Mouse (Mus musculus) left cerebral cortex, postnatal 36 days (tissue): ENCODE results near the gene P3h3. TPM values are rescaled to one million over a fixed set of nuclear protein-coding genes. Genes with fewer than 3 reads are reported as not detected.

Experiments
- DNase-seq, 2 experiments: peaks; one replicate each; pipeline ENCODE4 v3.0.0; 2021 to 2022; ENCODE audit warnings: low spot score in 2 of 2, mixed read lengths in 1 of 2
- intact Hi-C: fragments of 180-260 bp; cut with DNase I; formaldehyde crosslinking; loops from one replicate; pipeline ENCODE4 v1.15.1; 2025
- total RNA-seq, 2 experiments: library from RNA; stranded (reverse); gene quantifications; 2 replicates each; pipeline ENCODE4 v1.2.3; 2021

Gene P3h3
- total RNA-seq, 2 experiments from 2014 or later, result 12.6 to 37.2 TPM

GRCm38 (mm10) chr6:124796200-124796599 lies 61.4 kb downstream of the P3h3 start:
- intact Hi-C loops, result no loop called here
- DNase-seq, result no peak

- DNase-seq, result no peak
- intact Hi-C loops, result no loop called here
Measured at GRCm38 (mm10) chr6:124795781-124796180, 61.8 kb downstream of the P3h3 start.

DNA sequence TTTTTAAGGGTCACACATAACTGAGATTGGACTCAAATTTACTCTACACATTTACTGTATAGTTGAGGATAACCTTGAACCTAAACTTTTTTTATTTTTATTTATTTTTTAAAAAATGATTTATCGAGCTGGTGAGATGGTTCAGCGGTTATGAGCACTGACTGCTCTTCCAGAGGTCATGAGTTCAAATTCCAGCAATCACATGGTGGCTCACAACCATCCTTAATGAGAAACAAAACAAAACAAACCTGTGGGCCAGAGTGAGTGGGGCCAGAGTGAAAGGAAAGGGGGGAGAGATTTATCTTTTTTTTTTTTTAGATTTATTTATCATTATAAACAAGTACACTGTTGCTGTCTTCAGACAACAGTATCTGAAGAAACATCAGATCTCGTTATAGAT lies 65.6 kb downstream of the P3h3 start:
- intact Hi-C loops, result no loop called here
- no peak for DNase-seq

Other genes with a start within 250 kb of the P3h3 start
- under 1 TPM in 1 of 2 experiments, not detected in 1; 0.32 TPM for gene C1s2, start 221.7 kb downstream of the P3h3 start, total RNA-seq
- gene Lpcat3, start 194.7 kb downstream of the P3h3 start, total RNA-seq, result 10 to 100 TPM; 20.9 to 23.0 TPM
- gene Emg1, start 145.6 kb downstream of the P3h3 start, total RNA-seq, result 10 to 100 TPM; 41.8 to 45.9 TPM
- 100 to 1,000 TPM; 113 to 127 TPM for gene Phb2, start 145.4 kb downstream of the P3h3 start, total RNA-seq
- 1 to 10 TPM; 3.7 to 6.6 TPM for gene Ptpn6, start 119.0 kb downstream of the P3h3 start, total RNA-seq
- 100 to 1,000 TPM; 285 to 313 TPM for gene Grcc10, start 116.4 kb downstream of the P3h3 start, total RNA-seq
- gene Gm45234, start 101.7 kb downstream of the P3h3 start, total RNA-seq, result not detected
- gene Atn1, start 101.2 kb downstream of the P3h3 start, total RNA-seq, result 100 to 1,000 TPM; 162 to 175 TPM
- 1,000 to 10,000 TPM; 1,042 to 1,110 TPM for gene Eno2, start 88.1 kb downstream of the P3h3 start, total RNA-seq
- gene Lrrc23, start 78.0 kb downstream of the P3h3 start, total RNA-seq, result 1 to 10 TPM; 1.7 to 1.8 TPM
- 1 to 10 TPM; 4.9 TPM for gene Spsb2, start 49.1 kb downstream of the P3h3 start, total RNA-seq
- gene Tpi1, start 43.5 kb downstream of the P3h3 start, total RNA-seq, result 100 to 1,000 TPM; 736 to 850 TPM
- 100 to 1,000 TPM; 191 to 199 TPM for gene Usp5, start 28.3 kb downstream of the P3h3 start, total RNA-seq
- gene Cdca3, start 28.2 kb downstream of the P3h3 start, total RNA-seq, result 1 to 10 TPM; 1.5 to 1.8 TPM
- gene Gnb3, start 17.5 kb downstream of the P3h3 start, total RNA-seq, result under 1 TPM in 1 of 2 experiments, not detected in 1; 0.30 TPM
- gene Gpr162, start 6.2 kb upstream of the P3h3 start, total RNA-seq, result 100 to 1,000 TPM; 218 to 235 TPM
- gene Cd4, start 30.5 kb upstream of the P3h3 start, total RNA-seq, result 1 to 10 TPM; 5.4 to 5.8 TPM
- 1 to 10 TPM; 2.7 to 3.1 TPM for gene Lag3, start 54.0 kb upstream of the P3h3 start, total RNA-seq
- 1,000 to 10,000 TPM in 1 of 2 experiments, 100 to 1,000 TPM in 1; 913 to 1,047 TPM for gene Ptms, start 62.4 kb upstream of the P3h3 start, total RNA-seq
- gene Mlf2, start 73.6 kb upstream of the P3h3 start, total RNA-seq, result 100 to 1,000 TPM; 606 to 697 TPM
- 100 to 1,000 TPM; 153 to 170 TPM for gene Cops7a, start 107.8 kb upstream of the P3h3 start, total RNA-seq
- gene Pianp, start 138.9 kb upstream of the P3h3 start, total RNA-seq, result 100 to 1,000 TPM; 179 to 184 TPM
- gene Zfp384, start 151.4 kb upstream of the P3h3 start, total RNA-seq, result 10 to 100 TPM; 33.3 to 52.7 TPM
- 10 to 100 TPM; 55.2 to 63.9 TPM for gene Ing4, start 182.0 kb upstream of the P3h3 start, total RNA-seq
- 10 to 100 TPM in 1 of 2 experiments, 1 to 10 TPM in 1; 8.3 to 13.4 TPM for gene Acrbp, start 191.9 kb upstream of the P3h3 start, total RNA-seq
- under 1 TPM; 0.48 to 0.84 TPM for gene Lpar5, start 210.2 kb upstream of the P3h3 start, total RNA-seq
- 100 to 1,000 TPM; 153 to 166 TPM for gene Chd4, start 238.2 kb upstream of the P3h3 start, total RNA-seq